Mouse (Mus musculus): ENCODE results near the gene Fkbp5.

GRCm38 (mm10) chr17:28463701-28464443 is 53.5 kb downstream of the Fkbp5 start:
- no peak for TF ChIP-seq CTCF (IDR thresholded peaks at IDR 0.05; ENCODE audit: low read depth)
- TF ChIP-seq EP300 (IDR thresholded peaks at IDR 0.05; ENCODE audit: low read depth) = peak; percentile 61; the same call in 1 of the 2 replicates
